Mouse (Mus musculus) megakaryocyte, embryonic 14.5 days (primary cell): ENCODE data around the gene Cd3e.

ENCODE experiments used
- FLI1 ChIP-seq: IDR thresholded peaks from 2 replicates; pipeline ENCODE4 v1.6.1; 2012; ENCODE audit warnings: low read length, inconsistent platforms, mixed read lengths
- GATA1 ChIP-seq: IDR thresholded peaks from 3 replicates; pipeline ENCODE4 v1.6.1; 2012; ENCODE audit warnings: mixed read lengths, low read length, inconsistent platforms, borderline replicate concordance

GRCm38 (mm10) chr9:45041131-45041838, 31.9 kb upstream of the Cd3e start:
- TF ChIP-seq GATA1: no peak
- TF ChIP-seq FLI1: no peak
